Mouse (Mus musculus) megakaryocyte, embryonic 14.5 days (primary cell): ENCODE results near the gene Prr15l. TPM values are rescaled to one million over a fixed set of nuclear protein-coding genes. Genes with fewer than 3 reads are reported as not detected.

Source experiments
- H3K27me3 ChIP-seq: replicated peaks from 2 replicates; pipeline ENCODE3; 2012; ENCODE audit warnings: inconsistent platforms
- H3K36me3 ChIP-seq: replicated peaks from 2 replicates; pipeline ENCODE3; 2012; ENCODE audit warnings: low read length, inconsistent platforms, mixed read lengths
- H3K4me1 ChIP-seq: 2 replicates; pipeline ENCODE4 v1.6.1; 2012; ENCODE audit warnings: inconsistent platforms
- H3K4me3 ChIP-seq: replicated peaks from 2 replicates; pipeline ENCODE3; 2012; ENCODE audit warnings: moderate library complexity, mild to moderate bottlenecking, inconsistent platforms
- H3K9me3 ChIP-seq: 2 replicates; pipeline ENCODE4 v1.6.1; 2012; ENCODE audit warnings: inconsistent platforms
- FLI1 ChIP-seq: IDR thresholded peaks from 2 replicates; pipeline ENCODE4 v1.6.1; 2012; ENCODE audit warnings: low read length, inconsistent platforms, mixed read lengths
- GATA1 ChIP-seq: IDR thresholded peaks from 3 replicates; pipeline ENCODE4 v1.6.1; 2012; ENCODE audit warnings: mixed read lengths, low read length, inconsistent platforms, borderline replicate concordance
- polyA plus RNA-seq: library from polyadenylated mRNA; stranded (reverse); fragments of >175 nt; gene quantifications from 2 replicates; pipeline ENCODE4 v1.2.3, GENCODE M21; 2012; ENCODE audit warnings: low replicate concordance; ENCODE audit not compliant: insufficient read depth

The Prr15l gene
- not detected in 2 replicates for polyA plus RNA-seq

GRCm38 (mm10) chr11:96928088-96928487, at the start of gene Prr15l:
Gene Prr15l, plus strand, starts transcription at chr11:96928104.
- peaks cover 71% of the 10 kb centered on the region for H3K4me1 ChIP-seq
- H3K9me3 ChIP-seq = no peaks in the 10 kb centered on the region
- H3K27me3 ChIP-seq = peaks cover 31% of the 10 kb centered on the region
- no peak for TF ChIP-seq FLI1
- H3K36me3 ChIP-seq = no peaks in the 10 kb centered on the region
- no peak within 1 kb of the TSS for H3K4me3 ChIP-seq

- H3K4me1 ChIP-seq = peaks cover 58% of the 10 kb centered on the region
- peaks cover 2% of the 10 kb centered on the region; the same call in 1 of the 2 replicates for H3K9me3 ChIP-seq
- no peak for TF ChIP-seq FLI1
- no peak; the same call in 2 of the 3 replicates for TF ChIP-seq GATA1
- H3K4me3 ChIP-seq = no peak overlapping the region
- H3K27me3 ChIP-seq = peaks cover 81% of the 10 kb centered on the region
- no peaks in the 10 kb centered on the region for H3K36me3 ChIP-seq
These were observed 49.2 kb upstream of the Prr15l start for GRCm38 (mm10) chr11:96878715-96879114.

- peaks cover 76% of the 10 kb centered on the region for H3K27me3 ChIP-seq
- H3K4me1 ChIP-seq = peaks cover 58% of the 10 kb centered on the region
- H3K9me3 ChIP-seq = peaks cover 2% of the 10 kb centered on the region; the same call in 1 of the 2 replicates
- TF ChIP-seq FLI1 (no peak), GATA1 (no peak)
- H3K36me3 ChIP-seq = no peaks in the 10 kb centered on the region
- no peak overlapping the region for H3K4me3 ChIP-seq
These were observed 48.5 kb upstream of the Prr15l start for GRCm38 (mm10) chr11:96879359-96879758.

- peaks cover 2% of the 10 kb centered on the region; the same call in 1 of the 2 replicates for H3K9me3 ChIP-seq
- peaks cover 58% of the 10 kb centered on the region for H3K4me1 ChIP-seq
- no peak overlapping the region for H3K4me3 ChIP-seq
- H3K27me3 ChIP-seq = peaks cover 73% of the 10 kb centered on the region
- H3K36me3 ChIP-seq = no peaks in the 10 kb centered on the region
- TF ChIP-seq GATA1 (no peak), FLI1 (no peak)
These were observed 47.6 kb upstream of the Prr15l start for GRCm38 (mm10) chr11:96880296-96880695.

GRCm38 (mm10) chr11:96885901-96886340, 42.0 kb upstream of the Prr15l start:
- H3K27me3 ChIP-seq = peaks cover 43% of the 10 kb centered on the region
- no peak overlapping the region for H3K4me3 ChIP-seq

GRCm38 (mm10) chr11:96886942-96887546, 40.9 kb upstream of the Prr15l start:
- peak overlapping the region; percentile 80 for H3K4me3 ChIP-seq
- no peaks in the 10 kb centered on the region for H3K36me3 ChIP-seq
- no peaks in the 10 kb centered on the region for H3K9me3 ChIP-seq
- peaks cover 38% of the 10 kb centered on the region for H3K4me1 ChIP-seq
- H3K27me3 ChIP-seq = peaks cover 42% of the 10 kb centered on the region
- TF ChIP-seq GATA1 (no peak), FLI1 (no peak)

More at GRCm38 (mm10) chr11:96885901-96886340, 42.0 kb upstream of the Prr15l start:
- no peak for TF ChIP-seq GATA1
- Histone ChIP-seq H3K4me1 (peaks cover 38% of the 10 kb centered on the region), H3K36me3 (no peaks in the 10 kb centered on the region), H3K9me3 (peaks cover 2% of the 10 kb centered on the region; the same call in 1 of the 2 replicates)

GRCm38 (mm10) chr11:96891784-96892527, 35.9 kb upstream of the Prr15l start:
- peaks cover 13% of the 10 kb centered on the region for H3K4me1 ChIP-seq
- TF ChIP-seq GATA1 (no peak), FLI1 (no peak)
- H3K9me3 ChIP-seq = peaks cover 6% of the 10 kb centered on the region
- no peak overlapping the region for H3K4me3 ChIP-seq
- peaks cover 42% of the 10 kb centered on the region for H3K27me3 ChIP-seq
- no peaks in the 10 kb centered on the region for H3K36me3 ChIP-seq

- no peaks in the 10 kb centered on the region for H3K36me3 ChIP-seq
- H3K4me1 ChIP-seq = peaks cover 3% of the 10 kb centered on the region; the same call in 1 of the 2 replicates
- peaks cover 45% of the 10 kb centered on the region for H3K27me3 ChIP-seq
- H3K4me3 ChIP-seq = no peak overlapping the region
- no peak for TF ChIP-seq FLI1
- TF ChIP-seq GATA1 = no peak
- peaks cover 6% of the 10 kb centered on the region for H3K9me3 ChIP-seq
These were observed 34.6 kb upstream of the Prr15l start for GRCm38 (mm10) chr11:96893203-96893842.

GRCm38 (mm10) chr11:96895886-96896285, 32.0 kb upstream of the Prr15l start:
- Histone ChIP-seq H3K36me3 (no peaks in the 10 kb centered on the region), H3K4me1 (peaks cover 3% of the 10 kb centered on the region; the same call in 1 of the 2 replicates), H3K9me3 (peaks cover 6% of the 10 kb centered on the region), H3K4me3 (no peak overlapping the region), H3K27me3 (peaks cover 59% of the 10 kb centered on the region)
- TF ChIP-seq GATA1 (no peak), FLI1 (no peak)
